Mouse (Mus musculus) ovary, adult 18-20 months (tissue): Measurements from ENCODE around the gene Grin3b.

ENCODE experiments used
- DNase-seq: peaks from one replicate; pipeline ENCODE4 v3.0.0; 2022; ENCODE audit warnings: low spot score, mixed read lengths

Grin3b gene

GRCm38 (mm10) chr10:79966886-79967400 is 3.6 kb upstream of the Grin3b start:
- DNase-seq: no peak

GRCm38 (mm10) chr10:79968181-79968580 is 2.3 kb upstream of the Grin3b start:
- no peak for DNase-seq

GRCm38 (mm10) chr10:79969124-79969568 is 1.4 kb upstream of the Grin3b start:
- no peak for DNase-seq

- no peak for DNase-seq
These were observed 625 bp downstream of the Grin3b start for GRCm38 (mm10) chr10:79971183-79971497.

GRCm38 (mm10) chr10:79972831-79973230 is 2.3 kb downstream of the Grin3b start:
- DNase-seq: no peak

- no peak for DNase-seq
These were observed 3.6 kb downstream of the Grin3b start for GRCm38 (mm10) chr10:79974087-79974486.

- no peak for DNase-seq
These were observed 4.2 kb downstream of the Grin3b start for GRCm38 (mm10) chr10:79974668-79975067.

GRCm38 (mm10) chr10:79976071-79976721 is 5.7 kb downstream of the Grin3b start:
- DNase-seq: no peak

GRCm38 (mm10) chr10:79976722-79977107 is 6.2 kb downstream of the Grin3b start:
- no peak for DNase-seq

- DNase-seq: no peak
These were observed 6.8 kb downstream of the Grin3b start for GRCm38 (mm10) chr10:79977324-79977723.

- no peak for DNase-seq
These were observed 7.5 kb downstream of the Grin3b start for GRCm38 (mm10) chr10:79978061-79978460.

GRCm38 (mm10) chr10:79979401-79980155 is 9.1 kb downstream of the Grin3b start:
- DNase-seq: no peak

GRCm38 (mm10) chr10:79983205-79983604 is 12.7 kb downstream of the Grin3b start:
- no peak for DNase-seq

- DNase-seq: peak; percentile 52
These were observed 13.2 kb downstream of the Grin3b start for GRCm38 (mm10) chr10:79983670-79984069.

GRCm38 (mm10) chr10:79984195-79984816 is 13.8 kb downstream of the Grin3b start, which contains the start of gene Tmem259:
Gene Tmem259, minus strand, starts transcription at chr10:79984330.
- DNase-seq: peak; percentile 77

GRCm38 (mm10) chr10:79984871-79985270 is 14.4 kb downstream of the Grin3b start:
- peak; percentile 97 for DNase-seq

GRCm38 (mm10) chr10:79985334-79986231 is 15.1 kb downstream of the Grin3b start:
- DNase-seq: no peak

GRCm38 (mm10) chr10:79986232-79986878 is 15.8 kb downstream of the Grin3b start:
- no peak for DNase-seq

- DNase-seq: peak; percentile 49
These were observed 16.4 kb downstream of the Grin3b start for GRCm38 (mm10) chr10:79986963-79987362.

GRCm38 (mm10) chr10:79987771-79988505 is 17.4 kb downstream of the Grin3b start:
- no peak for DNase-seq
